Mouse (Mus musculus) heart, adult 8-10 months (tissue): ENCODE measurements around the gene Olfr648. TPM values are rescaled to one million over a fixed set of nuclear protein-coding genes. Genes with fewer than 3 reads are reported as not detected.

Experiments
- DNase-seq: peaks from one replicate; pipeline ENCODE4 v3.0.0; 2022; ENCODE audit warnings: low spot score
- total RNA-seq, 4 experiments: library from RNA; stranded (reverse); gene quantifications; 2 replicates each; pipeline ENCODE4 v1.2.4; 2022

Olfr648 gene
- not detected for total RNA-seq

GRCm38 (mm10) chr7:104183292-104183691, at the start of gene Olfr648:
TSS of gene Olfr648 (minus strand) at chr7:104183392.
- no peak for DNase-seq

DNA sequence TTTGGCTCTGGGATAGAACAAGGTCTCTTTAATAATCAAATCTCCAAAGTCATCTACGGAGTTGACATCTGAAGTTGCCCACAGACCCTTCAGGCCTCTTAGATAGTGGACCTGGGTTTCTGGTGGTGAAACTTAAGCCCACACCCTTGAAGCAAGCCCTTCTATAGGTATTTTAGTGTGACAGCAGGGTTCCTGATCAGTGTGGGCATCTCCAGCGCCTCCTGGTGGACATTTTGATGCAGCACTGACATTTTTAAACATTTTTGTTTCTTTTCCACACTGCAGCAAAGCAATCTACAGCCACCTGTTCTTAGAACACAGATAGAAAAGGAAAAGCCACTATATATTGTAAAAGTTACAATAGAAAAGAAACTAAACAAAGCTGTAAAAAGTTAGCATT, 48.0 kb upstream of the Olfr648 start:
- peak; percentile 21 for DNase-seq

DNA sequence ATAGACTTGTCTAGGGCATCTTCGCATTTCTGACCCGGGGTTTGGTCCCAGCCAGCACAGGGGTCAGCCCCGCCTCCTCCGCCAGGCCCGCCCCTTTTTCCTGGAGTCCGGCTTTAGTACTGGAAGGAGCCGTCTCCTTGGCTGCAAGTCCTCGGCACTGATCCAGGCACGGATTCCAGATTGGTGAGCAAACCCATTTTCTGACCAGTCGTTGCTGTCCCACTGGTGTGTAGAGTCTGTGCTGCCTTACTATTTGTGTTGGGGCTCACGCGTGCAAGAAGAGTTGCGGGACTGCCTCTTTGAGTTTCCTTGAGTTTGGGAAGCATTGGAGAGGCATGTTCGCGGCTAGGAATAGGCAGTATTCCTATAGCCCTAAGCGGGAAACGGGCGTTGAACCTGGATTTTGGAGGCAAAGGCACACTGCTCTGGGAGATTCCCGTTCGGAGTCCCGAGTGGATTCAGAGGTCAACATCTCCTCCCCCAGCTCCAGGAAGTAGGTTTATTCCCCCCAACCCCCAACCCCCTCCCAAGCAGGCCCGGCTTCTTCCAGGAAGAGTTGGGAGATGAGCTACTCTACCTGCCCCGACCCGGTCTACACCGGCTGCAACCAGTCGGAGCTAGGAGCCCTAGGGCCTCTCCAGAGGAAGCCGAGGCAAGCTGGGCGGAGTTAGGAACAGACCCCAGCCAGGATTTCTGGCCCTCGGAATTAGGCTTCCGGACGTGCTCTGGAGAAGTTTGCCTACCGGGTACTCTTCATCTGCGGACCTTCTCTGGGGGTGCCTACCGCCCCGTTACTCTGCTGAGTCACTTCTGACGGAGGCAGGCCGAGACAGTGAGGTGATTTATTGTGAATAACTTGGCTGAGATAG, 35.7 kb upstream of the Olfr648 start, which contains the start of gene Trim6:
Gene Trim6, plus strand, starts transcription at position 93 of the 869 bp plus-strand sequence.
- DNase-seq, result peak; percentile 85

GRCm38 (mm10) chr7:104217881-104218280, 34.7 kb upstream of the Olfr648 start:
- DNase-seq, result no peak

DNA sequence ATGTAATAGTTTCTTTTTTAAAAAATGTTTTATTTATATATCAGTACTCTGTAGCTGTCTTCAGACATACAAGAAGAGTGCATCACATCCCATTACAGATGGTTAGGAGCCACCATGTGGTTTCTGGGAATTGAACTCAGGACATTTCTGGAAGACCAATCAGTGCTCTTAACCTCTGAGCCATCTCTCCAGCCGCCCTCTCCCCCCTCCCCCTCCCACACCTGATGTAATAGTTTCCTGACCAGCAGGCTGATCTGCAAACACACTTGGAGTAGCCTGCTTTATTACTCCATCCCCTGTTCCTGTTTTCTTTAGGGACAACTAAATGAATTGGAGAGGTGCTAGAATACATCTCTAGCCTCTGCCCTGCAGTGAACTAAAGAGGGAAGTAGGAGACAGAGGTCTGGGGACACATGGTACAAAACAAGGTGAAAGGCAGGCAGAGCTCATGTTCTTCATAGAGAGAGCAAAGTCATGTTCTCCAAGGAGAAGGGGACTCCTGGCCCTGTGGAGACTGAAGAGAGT, 32.9 kb upstream of the Olfr648 start:
- no peak for DNase-seq

- DNase-seq, result no peak
Observed at GRCm38 (mm10) chr7:104206197-104206596, 23.0 kb upstream of the Olfr648 start.

- peak; percentile 65 for DNase-seq
Observed at GRCm38 (mm10) chr7:104199822-104200221, 16.6 kb upstream of the Olfr648 start.

DNA sequence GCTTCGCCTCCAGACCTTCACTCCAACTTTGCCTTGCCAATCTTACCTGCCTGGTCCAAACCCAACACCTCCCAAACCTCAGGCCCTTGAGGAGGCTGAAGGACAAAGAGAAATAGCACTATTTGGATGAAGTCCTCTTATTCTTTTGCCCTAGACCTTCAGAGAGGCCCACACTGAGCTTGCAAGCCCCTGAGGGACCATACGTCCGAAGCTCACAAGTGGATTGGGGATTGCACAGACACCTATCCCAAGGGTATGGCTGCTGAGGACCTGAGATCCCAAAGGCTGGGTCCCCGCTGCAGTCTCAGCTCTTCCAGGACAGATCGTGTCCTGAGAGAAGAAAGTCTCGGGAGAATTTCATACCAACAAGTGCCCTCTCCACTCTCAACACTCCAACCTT, 12.7 kb upstream of the Olfr648 start, which contains the start of gene Olfr649:
Gene Olfr649, minus strand, starts transcription at position 101 of the 400 bp plus-strand sequence.
- no peak for DNase-seq

DNA sequence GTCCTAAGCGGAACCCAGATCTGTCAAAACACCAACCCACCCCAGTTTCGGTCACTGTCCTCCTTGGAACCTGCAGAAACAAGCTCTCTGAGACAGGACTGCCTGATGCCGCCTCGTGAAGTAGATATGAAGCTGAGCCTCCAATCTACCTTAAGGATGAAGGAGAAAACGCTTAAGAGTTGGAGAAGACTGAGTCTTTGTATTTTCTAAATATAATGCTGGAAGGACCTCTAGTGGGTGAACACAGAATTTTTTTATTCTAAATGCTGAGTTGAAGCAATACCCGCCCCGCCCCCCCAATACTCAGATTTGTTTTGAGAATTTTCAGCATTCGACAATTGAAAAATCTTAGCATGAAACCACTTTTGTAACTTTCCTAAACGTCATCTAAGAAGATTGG, 8.1 kb upstream of the Olfr648 start:
- DNase-seq, result no peak

DNA sequence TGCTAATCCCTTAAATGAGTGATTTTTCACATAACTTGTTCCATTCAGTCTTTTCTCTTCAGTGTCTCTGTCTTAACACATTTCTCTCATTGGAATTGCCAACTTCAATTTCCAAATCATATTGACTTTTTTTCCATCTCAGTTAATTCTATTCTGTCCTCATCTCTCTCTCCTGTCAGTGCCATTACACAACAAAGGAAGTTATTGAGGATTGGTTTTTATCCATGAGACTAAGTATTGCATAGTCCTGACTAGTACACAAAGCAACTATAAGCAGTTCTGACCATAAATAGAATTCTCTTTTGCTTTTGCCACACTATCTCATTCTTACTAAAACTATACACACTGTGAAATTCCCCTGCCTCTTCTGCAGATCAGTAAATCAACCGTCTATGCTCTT, 4.1 kb downstream of the Olfr648 start:
- no peak for DNase-seq

GRCm38 (mm10) chr7:104178422-104179054, 4.7 kb downstream of the Olfr648 start:
- no peak for DNase-seq

DNA sequence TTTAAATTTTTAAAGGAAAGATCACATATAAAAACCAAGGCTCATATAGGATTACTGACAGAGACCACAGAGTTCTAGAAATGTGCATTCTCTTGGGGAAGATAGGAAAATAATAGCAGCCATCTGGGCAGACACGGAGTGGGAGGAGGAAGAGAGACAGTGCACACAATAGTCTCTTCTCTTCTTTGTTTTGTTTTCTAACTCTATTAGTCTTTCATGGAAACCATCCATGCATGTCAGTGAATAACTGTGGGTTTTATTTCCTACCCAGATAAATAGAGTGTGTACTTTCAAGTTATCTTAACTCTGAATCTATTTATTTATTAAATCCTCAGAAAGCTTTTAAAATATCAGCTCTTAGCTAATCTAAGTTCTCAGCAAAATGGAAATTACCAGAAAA, 8.1 kb downstream of the Olfr648 start:
- DNase-seq, result no peak

DNA sequence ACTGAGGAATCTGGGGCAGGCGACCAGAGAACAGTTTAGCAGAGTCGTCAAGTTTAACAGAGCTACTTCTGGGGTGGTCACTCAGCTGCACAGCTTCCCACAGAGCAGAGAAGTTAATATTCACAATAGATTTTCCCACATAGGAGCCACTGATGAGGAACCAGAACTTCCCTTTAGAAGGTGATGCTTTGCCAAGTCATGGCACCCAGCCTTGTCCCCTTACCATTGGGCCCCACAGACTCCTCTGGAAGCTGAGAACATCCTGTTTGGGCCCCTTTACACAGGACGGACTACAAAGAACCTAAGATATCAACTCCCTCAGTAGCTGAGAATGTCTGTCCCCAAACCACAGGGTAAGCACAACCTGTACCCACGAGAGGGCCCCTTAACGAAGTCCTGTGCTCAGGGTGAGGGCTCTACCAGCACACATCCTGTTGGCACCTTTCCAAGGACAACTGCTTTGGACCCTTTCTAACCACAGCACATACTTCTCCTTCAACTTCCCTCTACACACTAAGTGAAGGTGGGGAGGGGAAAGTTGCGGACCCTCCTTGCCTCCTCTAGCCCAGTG, 13.5 kb downstream of the Olfr648 start:
- DNase-seq, result no peak

DNA sequence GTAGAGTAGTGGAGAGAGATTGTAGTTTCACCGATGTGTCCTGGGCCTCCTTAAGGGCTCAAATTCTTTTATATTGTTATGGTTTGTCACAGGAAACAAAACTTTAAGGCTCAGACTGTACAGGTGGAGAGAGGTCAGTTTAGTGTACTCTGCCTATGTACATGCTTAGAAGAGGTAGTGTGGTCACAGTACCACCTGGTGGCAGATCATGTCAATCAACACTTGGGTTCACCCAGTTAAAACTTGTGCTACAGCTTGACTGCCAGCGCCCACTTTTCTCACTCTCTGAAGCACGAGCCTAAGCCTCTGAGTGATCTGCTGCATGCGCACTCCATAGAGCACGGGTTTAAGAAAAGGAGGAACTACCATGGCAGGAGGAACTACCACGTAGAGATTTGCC, 16.1 kb downstream of the Olfr648 start:
- DNase-seq, result no peak

DNA sequence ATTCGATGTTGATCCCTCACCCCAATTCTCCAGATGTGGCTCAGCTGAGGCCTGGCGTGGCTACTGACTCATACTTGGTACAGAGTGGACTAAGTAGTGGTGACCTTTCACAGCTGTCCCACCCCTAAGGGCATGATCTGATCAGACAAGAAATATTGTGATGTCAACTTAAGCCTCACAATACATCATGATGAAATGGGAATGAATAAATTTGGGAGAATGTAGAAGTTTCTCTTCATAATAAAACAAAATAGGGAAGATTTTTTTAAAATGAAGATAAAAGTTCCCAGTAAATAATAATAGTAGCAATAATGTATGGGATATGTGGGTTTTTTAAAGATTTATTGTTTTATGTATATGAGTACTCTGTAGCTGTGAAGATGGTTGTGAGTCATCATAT, 32.7 kb downstream of the Olfr648 start, which contains the start of gene Ubqlnl:
Gene Ubqlnl, minus strand, starts transcription at position 101 of the 400 bp plus-strand sequence.
- DNase-seq, result no peak

DNA sequence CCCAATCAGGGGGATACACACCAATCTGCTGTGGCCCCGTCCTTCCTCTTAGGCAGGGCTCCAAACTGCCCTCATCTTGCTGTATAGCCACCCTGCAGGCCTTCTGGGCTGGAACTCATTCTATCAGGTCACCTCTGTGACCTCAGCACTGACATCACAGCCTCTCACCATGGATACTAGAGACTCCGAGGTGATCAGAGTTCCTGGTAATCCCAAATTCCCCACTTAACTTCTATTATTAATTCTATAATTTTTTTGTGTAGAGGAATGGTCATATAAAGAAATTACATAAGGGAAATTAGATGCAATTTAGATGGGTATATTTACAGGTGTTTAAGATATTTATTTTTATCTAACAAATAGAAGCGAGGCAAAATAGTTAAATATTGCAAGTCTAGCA, 40.0 kb downstream of the Olfr648 start, which contains the start of gene Ubqln3:
Gene Ubqln3, minus strand, starts transcription at position 101 of the 400 bp plus-strand sequence.
- DNase-seq, result no peak

DNA sequence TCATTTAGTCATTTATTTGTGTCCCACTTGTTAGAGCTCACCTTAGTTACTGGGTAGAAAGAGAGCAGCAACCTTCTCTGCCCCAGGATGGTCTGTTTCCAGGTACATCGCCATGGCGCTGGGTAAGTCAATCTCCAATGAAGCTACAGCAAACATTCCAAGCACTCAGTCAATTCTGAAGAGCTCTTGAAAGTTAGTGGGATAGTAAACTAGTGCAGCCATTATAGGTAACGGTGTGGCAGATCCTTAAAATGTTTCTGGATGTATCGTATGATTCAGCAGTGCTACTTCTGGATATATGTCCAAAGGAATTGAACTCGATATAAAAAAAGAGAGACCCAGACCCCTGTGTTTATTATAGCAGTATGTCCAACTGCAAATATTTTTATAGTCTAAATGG, 45.9 kb downstream of the Olfr648 start, which contains the start of gene Olfr643:
Gene Olfr643, minus strand, starts transcription at position 101 of the 400 bp plus-strand sequence.
- DNase-seq, result no peak

GRCm38 (mm10) chr7:104129726-104130125, 53.5 kb downstream of the Olfr648 start, which contains the start of gene Ubqln5:
TSS of gene Ubqln5 (minus strand) at chr7:104129826.
- no peak for DNase-seq
